ENCODE assay signal across 9 mouse cellular contexts in the genomic region with DNA sequence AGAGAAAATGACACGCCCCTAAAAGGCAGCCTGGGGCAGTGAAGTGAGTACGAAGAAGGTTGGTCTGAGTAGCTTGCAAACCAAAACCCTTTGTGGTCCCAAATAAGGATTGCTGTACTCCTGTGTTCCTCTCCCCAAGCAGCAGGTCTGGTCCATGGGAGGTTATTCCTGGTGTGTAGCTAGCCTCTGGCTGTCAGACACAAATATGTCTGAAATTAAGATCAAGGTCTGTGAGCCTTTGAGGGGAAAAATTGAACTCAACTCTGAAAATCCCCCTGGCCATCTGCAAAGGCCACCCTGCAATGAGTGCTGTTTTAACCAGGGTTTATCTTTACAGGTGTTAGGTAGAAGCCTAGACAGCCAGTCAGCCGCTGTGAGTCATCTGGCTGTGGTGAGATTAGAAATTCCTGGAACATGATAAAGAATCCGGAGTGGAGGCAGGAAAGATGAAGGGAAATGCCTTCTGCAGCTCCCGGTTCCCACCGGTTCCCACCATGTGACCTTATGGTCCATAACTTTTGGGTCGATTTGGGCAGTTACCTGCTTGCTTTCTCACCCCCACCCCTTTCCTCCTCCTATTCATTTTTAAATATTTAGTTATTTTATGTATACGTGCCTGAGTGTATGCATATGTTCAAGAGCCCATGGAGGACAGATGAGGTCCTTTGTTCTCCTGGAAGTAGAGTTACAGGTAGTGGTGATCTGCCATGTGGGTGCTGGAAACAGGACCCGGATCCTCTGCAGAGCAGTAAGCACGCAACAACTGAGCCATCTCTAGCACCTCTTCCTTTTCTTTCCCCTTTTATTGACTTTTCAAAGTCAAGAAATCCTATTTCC.
DNase-seq lines count a peak whose midpoint lies in the region; ATAC-seq lines count a peak whose summit lies in the region.
"Had no signal": no experiment of that assay in that cellular context is flagged by ENCODE, and none has a peak within 500 bp of the region (broad histone marks: within the 10 kb centered on the region; RNA-seq: fewer than 3 reads in every experiment).

No protein-coding gene starts in this region.

- no peak overlapping the region for H3K9ac ChIP-seq in kidney, embryonic 16.5 days (replicated peaks; ENCODE audit: low read length)
- H3K9ac ChIP-seq in liver, embryonic 11.5 days (ENCODE audit: low read depth, low read length), result no peak overlapping the region
- no peak overlapping the region for H3K9ac ChIP-seq in neural tube, embryonic 15.5 days (replicated peaks)

- H3K9me3 ChIP-seq in kidney, embryonic 16.5 days (ENCODE audit: low read length), result no peaks in the 10 kb centered on the region
- no peaks in the 10 kb centered on the region for H3K9me3 ChIP-seq in forebrain, embryonic 10.5 days
- H3K9me3 ChIP-seq in liver, embryonic 11.5 days (ENCODE audit: control insufficient read depth, low read length), result no peaks in the 10 kb centered on the region
- H3K9me3 ChIP-seq in neural tube, embryonic 15.5 days (replicated peaks), result no peaks in the 10 kb centered on the region

- H3K27ac ChIP-seq in kidney, embryonic 16.5 days (ENCODE audit: low read length), result no peak overlapping the region
- H3K27ac ChIP-seq in forebrain, embryonic 10.5 days, result no peak overlapping the region
- H3K27ac ChIP-seq in liver, embryonic 11.5 days (ENCODE audit: low read depth, low read length), result no peak overlapping the region
- H3K27ac ChIP-seq in neural tube, embryonic 15.5 days (replicated peaks), result no peak overlapping the region

- peaks cover 46% of the 10 kb centered on the region for H3K27me3 ChIP-seq in kidney, embryonic 16.5 days (ENCODE audit: insufficient read depth, low read length)
- H3K27me3 ChIP-seq in forebrain, embryonic 10.5 days (ENCODE audit: poor library complexity, severe bottlenecking), result peaks cover 66% of the 10 kb centered on the region
- peaks cover 23% of the 10 kb centered on the region for H3K27me3 ChIP-seq in liver, embryonic 11.5 days (replicated peaks; ENCODE audit: control insufficient read depth, insufficient read depth, low read length)
- peaks cover 41% of the 10 kb centered on the region for H3K27me3 ChIP-seq in neural tube, embryonic 15.5 days (replicated peaks)

- H3K4me1 ChIP-seq in kidney, embryonic 16.5 days (ENCODE audit: insufficient read depth, low read length), result no peaks in the 10 kb centered on the region
- H3K4me1 ChIP-seq in forebrain, embryonic 10.5 days, result peaks cover 9% of the 10 kb centered on the region
- peaks cover 11% of the 10 kb centered on the region; the same call in 1 of the 2 replicates for H3K4me1 ChIP-seq in liver, embryonic 11.5 days (replicated peaks; ENCODE audit: control insufficient read depth, insufficient read depth, low read length)
- H3K4me1 ChIP-seq in neural tube, embryonic 15.5 days, result peaks cover 8% of the 10 kb centered on the region; the same call in 1 of the 2 replicates

- peak overlapping the region; percentile 80 for H3K4me2 ChIP-seq in kidney, embryonic 16.5 days (replicated peaks; ENCODE audit: low read depth, low read length)
- H3K4me2 ChIP-seq in liver, embryonic 11.5 days, result peak overlapping the region; percentile 70
- peak overlapping the region; percentile 92 for H3K4me2 ChIP-seq in neural tube, embryonic 15.5 days

- DNase-seq in kidney, adult 11 months, result no peak
- no peak for DNase-seq in forebrain, embryonic 10.5 days (ENCODE audit: extremely low spot score, low spot score)
- no peak for DNase-seq in liver, embryonic 11.5 days (ENCODE audit: low spot score)
- no peak for DNase-seq in thymus, postnatal 0 days (ENCODE audit: low spot score)
- no peak for DNase-seq in left cerebral cortex, adult 8-10 months (ENCODE audit: low spot score in 2 of 2)
- DNase-seq in left cerebral cortex, adult 18-20 months (ENCODE audit: low spot score in 2 of 2), result no peak
- DNase-seq: layer of hippocampus, adult 9-11 months had no signal

- H3K36me3 ChIP-seq in kidney, embryonic 16.5 days (ENCODE audit: insufficient read depth, low read length), result no peaks in the 10 kb centered on the region
- no peaks in the 10 kb centered on the region for H3K36me3 ChIP-seq in forebrain, embryonic 10.5 days (replicated peaks)
- no peaks in the 10 kb centered on the region for H3K36me3 ChIP-seq in liver, embryonic 11.5 days (ENCODE audit: control insufficient read depth, insufficient read depth, low read length)
- H3K36me3 ChIP-seq in neural tube, embryonic 15.5 days, result no peaks in the 10 kb centered on the region

- peak overlapping the region; percentile 54 for H3K4me3 ChIP-seq in kidney, embryonic 16.5 days (ENCODE audit: low read length)
- H3K4me3 ChIP-seq in forebrain, embryonic 10.5 days, result peak overlapping the region; percentile 53
- peak overlapping the region; percentile 43 for H3K4me3 ChIP-seq in liver, embryonic 11.5 days (ENCODE audit: low read depth, low read length)
- H3K4me3 ChIP-seq in neural tube, embryonic 15.5 days (replicated peaks), result peak overlapping the region; percentile 52

- WGBS in kidney, embryonic 16.5 days, result 11% methylated on average over 10 of the region's 10 CpGs
- WGBS in forebrain, embryonic 10.5 days, result 12% methylated on average over 10 of the region's 10 CpGs
- WGBS in liver, embryonic 11.5 days, result 6% methylated on average over 10 of the region's 10 CpGs
- WGBS in neural tube, embryonic 15.5 days, result 17% methylated on average over 10 of the region's 10 CpGs

- ATAC-seq in kidney, embryonic 16.5 days (ENCODE audit: low FRiP score, low TSS enrichment), result 0 out of 2 replicates have a peak, but pooled peaks have one; percentile 43
- ATAC-seq in liver, embryonic 11.5 days (replicated peaks; ENCODE audit: low FRiP score), result peak; percentile 60
- ATAC-seq in neural tube, embryonic 15.5 days (ENCODE audit: low FRiP score), result no peak
